Mouse (Mus musculus) lung, adult 2 months (tissue): Measurements from ENCODE around the gene Lbhd1.

ENCODE experiments used
- CTCF ChIP-seq: fragments of 200-500 bp; IDR thresholded peaks from 2 replicates; pipeline ENCODE4 v1.5.1; 2011; ENCODE audit warnings: mild to moderate bottlenecking, low read length, control low read depth; ENCODE audit not compliant: insufficient read depth
- POLR2A ChIP-seq: fragments of 200-500 bp; IDR thresholded peaks from 2 replicates; pipeline ENCODE4 v1.6.1; 2011; ENCODE audit warnings: low read depth, mild to moderate bottlenecking, control low read depth, low read length, borderline replicate concordance; ENCODE audit errors: extremely low read depth

DNA sequence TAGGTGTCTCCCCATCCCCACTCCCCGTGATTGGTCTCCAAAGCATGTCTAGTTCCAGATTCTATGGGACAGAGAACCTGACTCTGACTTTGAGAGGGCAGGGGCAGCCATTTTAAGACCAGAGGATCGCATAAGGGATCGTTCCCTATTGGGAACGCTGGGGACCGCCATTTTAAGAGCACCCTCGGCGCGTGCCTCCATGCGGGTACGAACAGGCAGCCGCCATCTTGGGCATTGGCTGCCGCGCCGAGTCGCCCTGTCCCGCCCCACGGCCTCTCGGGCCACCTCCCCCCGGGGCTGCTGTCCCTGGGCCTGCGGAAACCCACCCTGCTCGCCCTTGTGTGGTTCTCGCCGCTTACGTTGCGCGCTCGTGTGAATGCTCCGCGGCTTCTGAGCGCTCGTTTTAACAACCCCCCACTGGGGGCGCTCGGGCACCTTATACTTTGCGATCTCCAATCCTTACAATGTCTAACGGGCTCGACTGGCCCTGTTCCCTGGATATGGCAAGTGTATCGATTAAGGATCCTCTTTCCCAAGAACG lies 46.2 kb upstream of the Lbhd1 start, which contains the start of gene Bscl2:
- TF ChIP-seq CTCF (peak; percentile 32; the same call in 1 of the 2 replicates), POLR2A (peak; percentile 69)
